Mouse (Mus musculus) T-cell, adult 2 months (primary cell): ENCODE measurements around the gene Gpt2.

Source experiments
- DNase-seq: peaks from one replicate; pipeline ENCODE4 v3.0.0; 2022; ENCODE audit warnings: low spot score

Gpt2 gene

DNA sequence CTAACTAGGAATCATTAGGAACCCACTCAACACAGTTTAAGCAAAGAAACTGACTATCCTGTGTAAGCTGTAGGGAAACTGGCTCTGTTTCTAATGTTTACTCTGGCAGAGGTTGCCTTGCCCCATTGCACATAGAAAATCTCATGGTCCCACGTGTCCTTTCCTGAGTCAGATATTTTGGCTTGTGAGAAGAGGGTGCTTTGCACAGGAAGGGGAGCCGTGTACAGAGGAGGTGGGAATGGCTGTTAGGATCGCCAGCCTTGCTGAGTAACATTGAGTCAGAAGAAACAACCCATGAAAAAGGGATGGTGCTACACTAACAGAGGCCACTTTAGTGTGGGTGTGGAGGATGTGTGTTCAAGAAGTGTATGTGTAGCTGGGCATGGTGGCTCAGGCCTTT, 36.6 kb downstream of the Gpt2 start:
- no peak for DNase-seq

DNA sequence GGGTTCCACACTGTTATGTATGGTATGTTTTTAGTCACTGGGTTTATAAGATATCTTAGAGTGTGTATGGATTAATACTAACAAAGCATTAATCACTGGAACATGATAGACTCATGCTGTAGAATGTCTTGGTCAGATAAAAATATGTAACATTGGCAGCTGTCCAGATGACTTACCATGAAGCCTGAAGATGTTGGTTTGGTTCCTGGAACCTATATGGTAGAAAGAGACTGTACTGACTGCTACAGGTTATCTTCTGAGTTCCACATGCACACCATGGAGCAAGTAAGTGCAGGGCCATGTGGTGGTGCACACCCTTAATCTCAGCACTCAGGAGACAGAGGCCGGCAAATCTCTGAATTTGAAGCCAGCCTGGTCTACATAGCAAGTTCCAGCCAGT, 38.3 kb downstream of the Gpt2 start:
- DNase-seq = no peak

DNA sequence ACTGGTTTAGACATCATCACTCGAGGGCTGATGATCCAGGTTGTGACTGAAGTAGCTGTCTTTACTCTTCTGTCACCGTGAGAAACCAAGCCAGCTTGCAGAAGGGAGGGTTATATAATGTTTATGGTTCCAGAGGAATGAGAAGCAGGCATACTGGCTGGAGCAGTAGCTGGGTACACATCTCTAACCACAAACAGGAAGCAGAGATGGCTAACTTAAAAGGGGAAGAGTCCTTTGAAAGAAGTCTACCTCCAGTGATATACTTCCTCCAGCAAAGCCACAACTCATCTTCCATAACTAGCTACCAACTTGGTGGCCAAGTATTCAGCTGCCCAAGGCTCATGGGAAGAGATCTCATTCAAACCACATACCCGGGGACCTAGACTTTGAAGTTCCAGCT, 39.1 kb downstream of the Gpt2 start:
- DNase-seq = no peak

DNA sequence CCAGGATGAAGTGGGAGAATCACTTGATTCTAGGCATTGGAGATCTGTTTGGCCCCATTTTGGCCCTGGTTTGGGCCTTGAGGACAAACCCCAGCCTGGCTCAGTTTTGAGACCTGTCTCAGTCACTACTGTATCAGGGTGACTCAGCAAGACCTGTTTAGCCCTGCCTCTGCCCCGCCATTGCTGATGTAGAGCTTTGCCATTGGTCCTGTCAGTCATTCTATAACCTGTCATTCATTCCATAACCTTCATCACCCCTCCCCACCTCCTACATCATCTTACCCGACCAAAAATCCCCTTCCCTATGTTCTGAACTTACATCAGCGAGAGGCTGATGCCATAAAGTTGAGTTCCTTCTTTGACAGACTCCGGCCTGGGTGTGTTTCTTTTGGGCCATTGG, 40.5 kb downstream of the Gpt2 start:
- DNase-seq = no peak

DNA sequence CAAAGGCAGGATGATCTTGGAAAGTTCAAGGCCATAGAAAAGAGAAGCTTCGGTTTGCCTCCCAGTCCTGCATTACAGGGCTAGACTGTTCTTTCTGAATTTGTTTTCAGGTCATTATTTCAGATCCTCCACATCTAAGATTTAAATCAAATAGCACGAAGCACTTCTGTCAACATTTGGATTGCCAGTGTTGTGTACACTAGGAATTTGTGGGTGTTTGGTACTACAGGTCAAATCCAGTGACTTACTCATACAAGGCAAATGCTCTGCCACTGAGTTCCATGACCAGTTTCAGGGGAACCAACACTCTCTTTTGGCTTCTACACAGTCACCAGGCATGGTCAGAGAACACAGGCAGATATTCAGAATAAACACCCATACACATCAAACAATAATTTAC, 41.1 kb downstream of the Gpt2 start:
- no peak for DNase-seq

DNA sequence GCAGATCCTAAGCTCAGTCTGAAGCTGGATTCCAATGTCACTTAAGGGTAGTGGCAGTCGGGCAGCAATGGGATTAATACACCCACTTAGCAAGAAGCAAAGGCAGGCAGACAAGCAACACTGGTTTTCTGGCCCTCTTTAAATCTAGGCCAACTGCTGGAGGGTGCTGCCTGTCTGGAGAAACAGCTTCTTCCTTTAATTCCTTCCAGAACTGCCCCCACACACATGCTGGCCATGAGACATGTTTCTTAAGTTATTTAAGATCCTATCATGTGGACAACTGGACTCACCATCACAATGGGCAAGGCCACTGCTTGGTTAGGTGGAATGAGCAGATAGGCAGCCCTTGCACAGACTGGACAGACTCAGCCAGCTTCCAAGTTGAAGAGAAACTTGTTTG, 41.8 kb downstream of the Gpt2 start:
- no peak for DNase-seq

DNA sequence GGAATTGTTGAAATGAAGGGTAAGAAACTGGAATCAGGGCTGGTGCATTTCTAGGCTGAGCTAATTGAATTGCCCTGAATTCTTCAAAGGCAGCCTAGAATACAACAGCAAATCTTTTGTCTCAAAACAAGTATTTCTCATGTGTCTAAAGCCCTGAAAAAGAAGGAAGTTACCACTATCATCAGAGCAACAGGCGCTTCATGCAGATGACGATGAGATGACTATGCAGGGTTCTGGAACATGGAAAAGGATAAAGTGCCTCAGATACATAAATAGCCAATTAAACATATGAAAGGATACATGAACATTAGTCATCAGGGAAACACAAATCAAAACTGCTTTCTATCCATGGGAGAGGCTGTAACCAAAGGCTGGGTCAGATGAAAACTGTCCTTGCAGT, 44.0 kb downstream of the Gpt2 start:
- DNase-seq = no peak

DNA sequence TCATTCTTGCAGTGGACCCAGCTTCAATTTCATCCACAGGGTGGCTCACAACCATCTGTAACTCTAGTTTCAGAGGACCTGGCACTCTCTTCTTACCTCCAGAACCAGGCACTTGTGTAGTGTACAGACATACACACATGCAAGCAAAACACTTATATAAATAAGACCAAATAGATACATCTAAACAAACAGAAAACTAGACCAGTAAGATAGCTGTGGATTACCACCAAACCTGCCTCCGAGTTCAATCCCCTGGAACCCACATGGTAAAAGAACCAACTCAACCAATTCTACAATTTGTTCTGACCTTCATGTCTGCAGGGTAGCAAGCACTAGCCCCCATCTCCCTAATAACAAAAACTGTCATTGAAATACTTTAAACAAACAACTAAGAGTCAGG, 59.6 kb downstream of the Gpt2 start:
- DNase-seq = no peak

DNA sequence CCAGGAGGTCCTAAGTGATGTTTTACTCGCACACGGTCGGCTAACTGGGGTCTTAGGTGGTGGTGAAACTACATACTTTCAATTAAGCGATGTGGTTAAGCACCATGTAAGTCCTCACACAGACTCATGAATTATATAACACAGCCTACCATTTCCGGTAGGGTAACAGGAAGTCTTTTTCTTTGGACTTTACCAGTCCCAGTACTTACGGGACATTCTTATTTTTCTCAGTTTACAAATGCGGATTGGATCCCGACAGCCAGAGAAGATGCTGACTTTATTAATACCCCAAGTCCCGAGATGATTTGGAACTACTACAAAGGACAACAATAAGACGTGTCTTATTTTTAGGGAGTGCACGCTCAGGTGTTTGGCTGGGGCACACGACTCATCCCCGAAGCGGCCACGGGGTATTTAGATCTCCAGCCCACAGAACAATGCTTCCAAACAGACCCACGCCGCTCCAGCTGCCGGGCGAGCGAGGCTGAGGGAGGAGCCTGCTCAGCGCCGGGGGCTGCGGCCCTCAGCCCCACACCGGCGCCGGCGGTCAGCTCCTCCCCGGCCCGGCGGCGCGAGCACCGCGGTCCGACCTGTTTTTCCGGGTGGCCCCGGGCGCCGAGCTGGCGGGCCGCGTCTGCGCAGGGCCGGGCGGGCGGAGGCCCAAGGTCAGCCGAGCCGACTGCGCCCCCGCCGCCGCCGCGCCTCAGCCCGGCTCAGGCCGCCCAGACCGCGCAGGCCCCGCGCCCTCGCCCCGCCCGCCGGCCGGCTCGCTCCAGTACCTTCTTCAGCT, 62.2 kb downstream of the Gpt2 start:
- DNase-seq = peak; percentile 50

DNA sequence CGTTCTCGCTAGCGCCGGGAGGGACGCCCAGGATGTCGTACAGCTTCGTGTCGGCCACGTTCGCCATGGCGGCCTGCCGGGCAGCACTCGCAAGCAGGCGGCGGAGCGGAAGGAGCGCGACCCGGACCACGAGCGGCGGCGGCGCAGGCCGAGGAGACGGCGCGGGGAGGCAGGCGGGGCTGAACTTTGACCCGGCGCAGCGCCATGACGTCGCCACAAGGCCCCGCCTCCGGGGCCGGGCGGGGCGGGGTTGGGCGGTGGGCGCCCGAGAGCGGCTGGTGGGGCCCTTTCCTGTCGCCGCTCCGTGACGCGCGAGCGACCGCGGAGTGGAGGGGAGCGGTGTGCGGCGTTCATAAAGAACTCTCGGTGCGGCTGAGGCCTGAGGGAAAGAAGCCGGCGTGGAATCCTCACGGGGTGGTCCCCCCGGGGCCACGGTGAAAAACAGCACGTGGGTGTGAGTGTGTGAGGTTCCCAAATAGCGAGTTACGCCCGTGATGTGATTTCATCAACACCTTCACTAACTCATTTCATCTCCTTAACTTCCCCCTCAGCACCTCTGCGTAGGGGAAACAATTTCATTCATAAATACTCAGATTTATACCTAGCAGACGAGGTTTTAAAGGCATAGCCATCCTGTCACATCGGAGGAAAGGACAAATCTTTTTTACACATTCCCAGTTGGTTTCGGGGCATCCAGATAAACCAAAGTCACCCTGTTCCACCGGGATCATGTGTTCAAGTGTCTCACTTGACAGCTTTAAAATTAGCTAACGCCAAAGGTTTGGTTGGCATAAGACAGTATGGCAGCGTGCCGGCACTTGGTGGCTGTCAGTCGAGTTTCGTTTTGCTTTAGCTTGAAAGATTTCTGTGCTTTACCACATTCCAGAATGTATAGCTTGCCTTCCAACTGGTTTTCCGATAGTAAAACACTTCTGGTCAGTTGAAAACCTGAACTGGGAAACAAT, 63.1 kb downstream of the Gpt2 start, which contains the start of gene Dnaja2:
Gene Dnaja2 (minus strand): TSS at position 164 of the 965 bp plus-strand sequence.
- DNase-seq = peak; percentile 96

DNA sequence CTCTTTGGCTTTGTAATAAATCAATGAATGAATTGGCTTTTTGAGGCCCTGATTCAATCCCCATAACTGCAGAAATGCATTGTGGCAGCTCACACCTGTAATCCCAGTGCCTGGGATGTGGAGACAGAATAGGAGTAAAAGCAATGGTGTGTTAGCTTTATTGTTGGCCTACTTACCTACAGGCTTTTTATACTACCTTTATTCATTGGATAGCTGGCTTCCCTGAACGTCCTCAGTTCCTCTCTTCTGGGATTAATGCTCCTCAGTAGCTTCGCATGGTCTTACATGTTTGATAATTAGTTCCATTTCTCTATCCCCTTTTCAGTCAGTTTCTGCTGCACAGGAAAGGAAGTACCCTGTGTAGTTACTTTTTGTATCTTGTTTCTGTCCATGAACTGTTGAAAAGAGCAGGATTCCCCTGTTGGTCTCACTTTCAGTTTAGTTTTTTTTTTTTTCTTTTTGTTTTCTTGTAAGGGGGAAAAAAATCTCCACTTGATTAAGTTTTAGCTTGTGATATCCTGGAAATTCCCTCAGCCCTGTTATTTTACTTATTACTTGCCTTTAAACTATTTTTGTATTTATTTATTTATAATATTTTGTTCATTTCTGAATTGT, 64.7 kb downstream of the Gpt2 start:
- DNase-seq = no peak

DNA sequence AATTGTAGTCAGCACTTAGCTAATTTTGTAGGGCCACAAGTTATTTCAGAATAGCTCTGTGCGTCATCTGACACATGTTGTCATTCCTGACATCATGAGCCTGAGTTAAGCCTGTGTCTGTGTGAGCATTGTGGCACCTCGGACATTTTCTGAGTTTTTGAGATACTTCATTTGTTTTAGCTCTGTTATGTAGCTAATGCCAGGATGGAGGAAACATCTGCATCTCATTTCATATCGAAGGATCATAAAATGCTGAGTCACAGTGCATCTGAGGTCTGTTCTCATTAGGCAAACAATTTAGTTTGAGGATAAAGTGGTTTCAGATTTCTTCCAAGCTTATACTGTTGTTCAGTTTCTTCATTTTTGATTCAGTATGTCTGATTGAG, 65.2 kb downstream of the Gpt2 start:
- DNase-seq = no peak

DNA sequence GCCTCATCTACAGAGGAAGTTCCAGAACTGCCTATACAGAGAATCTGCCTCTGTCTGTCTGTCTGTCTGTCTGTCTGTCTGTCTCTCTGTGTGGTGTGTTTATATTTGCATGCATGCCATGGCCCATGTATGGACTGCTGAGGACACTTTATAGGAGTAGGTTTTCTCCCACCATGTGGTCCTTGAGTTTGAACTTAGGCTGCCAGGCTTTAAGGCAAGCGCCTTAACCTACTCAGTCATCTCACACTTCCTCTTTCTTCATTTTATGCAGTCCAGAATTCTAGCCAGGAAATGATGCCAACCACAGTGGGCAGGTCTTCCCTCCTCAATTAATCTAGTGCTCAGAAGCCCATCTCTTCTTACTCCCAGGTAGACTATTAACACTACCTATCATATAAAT, 66.8 kb downstream of the Gpt2 start:
- DNase-seq = no peak

DNA sequence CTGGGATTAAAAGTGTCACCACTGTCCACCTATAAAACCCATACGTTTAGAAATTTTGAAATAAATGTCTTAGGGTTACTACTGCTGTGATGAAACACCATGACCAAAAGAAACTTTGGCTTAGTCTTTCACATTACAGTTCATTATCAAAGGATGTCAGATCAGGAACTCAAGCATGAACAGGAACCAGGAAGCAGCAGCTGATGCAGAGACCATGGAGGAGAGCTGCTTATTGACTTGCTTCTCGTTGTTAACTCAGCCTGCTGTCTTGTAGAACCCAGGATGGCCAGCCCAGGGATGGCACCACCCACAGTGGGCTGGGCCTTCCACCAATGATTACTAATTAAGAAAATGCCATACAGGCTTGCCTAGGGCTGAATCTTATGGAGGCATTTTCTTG, 67.6 kb downstream of the Gpt2 start:
- no peak for DNase-seq

DNA sequence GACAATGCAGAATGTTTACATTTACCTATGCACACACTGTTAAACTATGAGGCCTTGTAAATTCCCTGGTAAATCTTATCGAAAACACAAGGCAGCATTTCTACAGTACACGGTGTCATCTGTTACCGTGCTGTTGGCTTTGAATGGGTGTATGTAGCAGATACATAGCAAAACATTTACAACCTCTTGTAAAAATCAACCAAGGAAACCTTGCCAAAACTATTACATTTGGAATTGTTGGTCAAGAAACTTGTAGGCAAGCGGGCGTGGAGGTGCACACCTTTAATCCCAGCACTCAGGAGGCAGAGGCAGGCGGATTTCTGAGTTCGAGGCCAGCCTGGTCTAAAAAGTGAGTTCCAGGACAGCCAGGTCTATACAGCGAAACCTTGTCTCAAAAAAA, 71.0 kb downstream of the Gpt2 start:
- DNase-seq = no peak

DNA sequence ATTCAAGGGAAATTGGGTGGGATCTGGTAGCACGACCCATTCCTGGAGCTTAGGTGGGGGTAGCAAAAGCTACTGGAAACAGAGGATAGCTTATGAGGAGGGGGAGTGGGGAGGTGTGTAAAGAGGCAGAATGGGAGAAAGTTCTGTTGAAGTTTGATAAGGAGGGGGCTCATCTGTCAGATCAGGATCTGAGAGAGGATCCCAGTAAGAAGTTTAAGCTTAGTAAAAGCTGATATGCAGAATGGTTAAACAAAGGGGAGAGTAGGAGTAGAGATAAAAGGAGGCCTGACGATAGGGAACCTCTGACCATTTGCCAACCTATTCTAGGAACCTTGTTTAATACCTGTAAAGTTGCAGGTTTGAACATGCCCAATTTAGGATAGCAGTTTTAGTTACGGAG, 72.8 kb downstream of the Gpt2 start:
- no peak for DNase-seq

DNA sequence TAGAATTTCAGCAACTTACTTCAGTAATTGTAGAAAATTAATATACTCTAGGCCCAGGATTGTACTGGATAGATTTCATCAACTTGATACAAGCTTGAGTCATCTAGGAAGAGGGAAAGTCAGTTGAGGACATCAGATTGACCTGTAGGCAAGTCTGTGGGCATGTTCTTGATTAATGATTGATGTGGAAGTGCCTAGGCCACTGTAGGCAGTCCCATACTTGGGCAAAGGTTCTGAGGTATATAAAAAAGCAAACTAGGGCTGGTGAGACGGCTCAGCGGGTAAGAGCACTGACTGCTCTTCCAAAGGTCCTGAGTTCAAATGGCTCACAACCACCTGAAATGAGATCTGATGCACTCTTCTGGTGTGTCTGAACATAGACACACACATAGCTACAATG, 75.4 kb downstream of the Gpt2 start:
- no peak for DNase-seq

DNA sequence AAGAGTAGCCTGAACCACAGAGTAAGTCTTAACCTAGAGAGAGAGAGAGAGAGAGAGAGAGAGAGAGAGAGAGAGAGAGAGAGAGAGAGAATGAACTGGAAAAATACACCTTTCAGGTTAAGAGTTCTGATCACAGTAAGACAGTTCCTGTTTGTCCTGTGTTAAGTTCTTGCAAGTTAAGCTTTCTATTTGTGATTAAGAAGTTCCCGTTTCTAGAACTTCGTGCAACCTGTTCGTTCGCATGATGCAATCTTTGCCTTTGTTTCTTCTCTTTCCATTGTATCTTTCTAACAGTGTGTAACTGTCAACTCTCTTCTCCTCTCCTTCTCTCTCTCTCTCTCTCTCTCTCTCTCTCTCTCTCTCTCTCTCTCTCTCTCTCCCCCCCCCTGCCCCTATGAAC, 78.1 kb downstream of the Gpt2 start:
- DNase-seq = no peak

DNA sequence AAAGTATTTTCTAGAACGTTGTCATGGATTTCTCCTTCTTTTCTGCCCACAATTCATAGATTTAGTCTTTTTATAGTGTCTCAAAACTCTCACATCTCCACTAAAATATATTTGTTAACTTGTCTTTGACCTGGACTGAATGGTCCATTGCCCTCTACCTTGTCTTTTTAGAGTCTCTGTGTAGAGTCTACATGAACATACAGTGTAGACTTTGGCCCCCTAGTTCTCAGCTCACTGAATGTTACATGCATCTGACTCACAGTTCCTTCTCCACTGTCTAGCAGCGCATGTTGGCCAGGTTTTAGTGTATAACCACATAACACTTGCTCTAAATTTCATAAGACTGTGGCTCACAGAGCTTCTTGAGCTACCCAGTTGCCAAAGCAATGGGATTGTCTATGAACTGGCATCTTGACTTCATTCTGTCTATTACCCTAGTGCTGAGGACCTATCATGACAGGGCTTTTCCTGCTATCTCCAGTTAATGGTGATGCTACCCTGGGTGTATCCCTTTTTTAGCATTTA, 81.7 kb downstream of the Gpt2 start:
- no peak for DNase-seq
